Mouse (Mus musculus): Measurements from ENCODE around the gene Olfr1469. TPM values are rescaled to one million over a fixed set of nuclear protein-coding genes. Genes with fewer than 3 reads are reported as not detected.

Olfr1469 gene
- total RNA-seq (2023), result not detected

GRCm38 (mm10) chr19:13407549-13407948 lies at the start of gene Olfr1469:
Gene Olfr1469, plus strand, starts transcription at chr19:13407849.

GRCm38 (mm10) chr19:13361936-13362335 lies 45.7 kb upstream of the Olfr1469 start, which contains the start of gene Olfr1467:
Gene Olfr1467, plus strand, starts transcription at chr19:13362236.

GRCm38 (mm10) chr19:13443109-13443508 lies 35.5 kb downstream of the Olfr1469 start, which contains the start of gene Olfr1471:
Gene Olfr1471, plus strand, starts transcription at chr19:13443409.

GRCm38 (mm10) chr19:13455986-13456385 lies 48.3 kb downstream of the Olfr1469 start, which contains the start of gene Olfr1472:
Gene Olfr1472, minus strand, starts transcription at chr19:13456086.

Other genes starting within 250 kb of the Olfr1469 start
- not detected for gene Olfr1461, start 244.8 kb upstream of the Olfr1469 start, total RNA-seq (2023)
- gene Olfr1462, start 222.1 kb upstream of the Olfr1469 start, total RNA-seq (2023), result not detected
- gene Olfr1463, start 176.5 kb upstream of the Olfr1469 start, total RNA-seq (2023), result not detected
- not detected for gene Olfr1465, start 92.3 kb upstream of the Olfr1469 start, total RNA-seq (2023)
- not detected for gene Olfr1466, start 69.0 kb upstream of the Olfr1469 start, total RNA-seq (2023)
- not detected for gene Olfr1467, start 45.6 kb upstream of the Olfr1469 start, total RNA-seq (2023)
- gene Olfr1471, start 35.6 kb downstream of the Olfr1469 start, total RNA-seq (2023), result not detected
- gene Olfr1472, start 48.2 kb downstream of the Olfr1469 start, total RNA-seq (2023), result not detected
- gene Olfr1474, start 61.7 kb downstream of the Olfr1469 start, total RNA-seq (2023), result not detected
- gene Olfr1475, start 72.3 kb downstream of the Olfr1469 start, total RNA-seq (2023), result not detected
- gene Olfr1477, start 92.7 kb downstream of the Olfr1469 start, total RNA-seq (2023), result not detected
- not detected for gene Olfr1480, start 120.1 kb downstream of the Olfr1469 start, total RNA-seq (2023)
- not detected for gene Olfr1484, start 175.7 kb downstream of the Olfr1469 start, total RNA-seq (2023)
- not detected for gene Olfr1487, start 209.5 kb downstream of the Olfr1469 start, total RNA-seq (2023)
- not detected for gene Olfr1489, start 223.8 kb downstream of the Olfr1469 start, total RNA-seq (2023)
- not detected for gene Olfr1490, start 243.2 kb downstream of the Olfr1469 start, total RNA-seq (2023)